Mouse (Mus musculus): ENCODE measurements at regions not wholly inside any gene's neighbourhood (a gene's known extent, or its start where the extent isn't known, plus 50 kb on each side); places are given as distances from the start of the nearest gene placed in this dataset.

- ATAC-seq (replicated peaks; ENCODE audit: low FRiP score, low read depth) (no peak), DNase-seq (ENCODE audit: low spot score) (no peak)
- no peak for TF ChIP-seq CTCF (IDR thresholded peaks at IDR 0.05; ENCODE audit: low read depth)
- Histone ChIP-seq H3K36me3 (ENCODE audit: insufficient read depth, low read length) (no peaks in the 10 kb centered on the region), H3K27me3 (ENCODE audit: insufficient read depth, low read length) (no peaks in the 10 kb centered on the region), H3K9ac (ENCODE audit: low read depth, low read length) (no peak overlapping the region), H3K4me1 (replicated peaks; ENCODE audit: insufficient read depth, low read length) (no peaks in the 10 kb centered on the region), H3K27ac (no peak overlapping the region), H3K9me3 (replicated peaks; ENCODE audit: low read length) (no peaks in the 10 kb centered on the region), H3K4me2 (ENCODE audit: low read length) (no peak overlapping the region), H3K4me3 (replicated peaks; ENCODE audit: low read depth, low read length) (no peak overlapping the region)
- 78% methylated on average over 5 of the region's 5 CpGs for WGBS
Observed at GRCm38 (mm10) chr6:13305873-13306272, 81.1 kb upstream of the Vwde start.

DNA sequence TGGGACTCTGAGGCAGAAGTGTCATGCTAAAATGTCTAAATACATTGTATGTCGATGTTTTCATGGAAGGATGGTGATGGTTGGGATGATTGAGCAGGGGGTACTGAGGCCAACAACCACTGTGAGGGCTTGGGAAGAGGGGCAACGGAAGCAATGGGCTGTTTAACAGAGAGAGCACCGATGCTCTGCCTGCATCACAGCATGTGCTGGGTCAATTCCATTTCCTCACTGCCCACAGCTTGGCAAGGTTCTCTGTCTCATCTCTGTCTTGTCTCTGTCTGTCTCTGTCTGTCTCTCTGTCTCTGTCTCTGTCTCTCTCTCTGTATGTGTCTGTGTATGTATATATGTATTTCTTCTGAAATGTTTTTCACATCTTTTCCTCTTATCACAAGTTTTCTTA, 73.4 kb upstream of the Vwde start:
- Histone ChIP-seq H3K9ac (ENCODE audit: low read depth, low read length) (no peak overlapping the region), H3K27me3 (ENCODE audit: insufficient read depth, low read length) (no peaks in the 10 kb centered on the region), H3K36me3 (ENCODE audit: insufficient read depth, low read length) (no peaks in the 10 kb centered on the region), H3K4me2 (ENCODE audit: low read length) (no peak overlapping the region), H3K27ac (no peak overlapping the region), H3K9me3 (replicated peaks; ENCODE audit: low read length) (no peaks in the 10 kb centered on the region), H3K4me3 (replicated peaks; ENCODE audit: low read depth, low read length) (no peak overlapping the region), H3K4me1 (replicated peaks; ENCODE audit: insufficient read depth, low read length) (no peaks in the 10 kb centered on the region)
- ATAC-seq (replicated peaks; ENCODE audit: low FRiP score, low read depth) (no peak), DNase-seq (ENCODE audit: low spot score) (no peak)
- 90% methylated on average over 3 of the region's 3 CpGs for WGBS
- no peak for TF ChIP-seq CTCF (IDR thresholded peaks at IDR 0.05; ENCODE audit: low read depth)

DNA sequence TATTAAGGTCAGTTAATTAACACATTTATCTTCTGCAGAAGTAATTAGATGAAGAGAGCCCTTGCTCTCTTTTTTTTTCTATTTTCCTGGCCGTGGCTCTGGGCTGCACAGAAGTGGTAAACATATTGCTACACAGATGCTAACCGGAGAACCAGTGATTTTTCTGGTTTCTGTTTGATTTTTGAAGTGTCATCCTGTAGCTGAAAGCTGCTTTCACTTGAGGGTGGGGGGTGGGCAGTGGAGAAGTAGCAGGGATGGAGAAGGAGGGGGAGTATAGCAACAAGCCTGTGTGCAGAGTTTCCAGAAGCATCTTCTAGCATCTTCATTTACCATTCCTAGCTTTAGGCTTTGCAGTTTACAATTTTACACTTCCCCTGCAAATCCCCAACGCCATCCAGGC, 72.3 kb upstream of the Vwde start:
- H3K27me3 ChIP-seq (ENCODE audit: insufficient read depth, low read length), result no peaks in the 10 kb centered on the region
- H3K4me2 ChIP-seq (ENCODE audit: low read length), result no peak overlapping the region
- TF ChIP-seq CTCF (IDR thresholded peaks at IDR 0.05; ENCODE audit: low read depth), result no peak
- H3K4me3 ChIP-seq (replicated peaks; ENCODE audit: low read depth, low read length), result no peak overlapping the region
- DNase-seq (ENCODE audit: low spot score) (no peak), ATAC-seq (replicated peaks; ENCODE audit: low FRiP score, low read depth) (no peak)
- no peaks in the 10 kb centered on the region for H3K36me3 ChIP-seq (ENCODE audit: insufficient read depth, low read length)
- no peak overlapping the region for H3K27ac ChIP-seq
- H3K4me1 ChIP-seq (replicated peaks; ENCODE audit: insufficient read depth, low read length), result no peaks in the 10 kb centered on the region
- WGBS, result 65% methylated on average over 3 of the region's 3 CpGs
- H3K9ac ChIP-seq (ENCODE audit: low read depth, low read length), result no peak overlapping the region
- no peaks in the 10 kb centered on the region for H3K9me3 ChIP-seq (replicated peaks; ENCODE audit: low read length)

GRCm38 (mm10) chr6:13296041-13296440, 71.3 kb upstream of the Vwde start:
- Histone ChIP-seq H3K4me1 (replicated peaks; ENCODE audit: insufficient read depth, low read length) (no peaks in the 10 kb centered on the region), H3K9me3 (replicated peaks; ENCODE audit: low read length) (no peaks in the 10 kb centered on the region), H3K27ac (no peak overlapping the region), H3K4me2 (ENCODE audit: low read length) (no peak overlapping the region), H3K27me3 (ENCODE audit: insufficient read depth, low read length) (no peaks in the 10 kb centered on the region), H3K4me3 (replicated peaks; ENCODE audit: low read depth, low read length) (no peak overlapping the region), H3K9ac (ENCODE audit: low read depth, low read length) (no peak overlapping the region), H3K36me3 (ENCODE audit: insufficient read depth, low read length) (no peaks in the 10 kb centered on the region)
- no peak for ATAC-seq (replicated peaks; ENCODE audit: low FRiP score, low read depth)
- no peak for TF ChIP-seq CTCF (IDR thresholded peaks at IDR 0.05; ENCODE audit: low read depth)
- no peak for DNase-seq (ENCODE audit: low spot score)
- WGBS, result 89% methylated on average over 2 of the region's 2 CpGs

- no peak for TF ChIP-seq CTCF (IDR thresholded peaks at IDR 0.05; ENCODE audit: low read depth)
- DNase-seq (ENCODE audit: low spot score) (no peak), ATAC-seq (replicated peaks; ENCODE audit: low FRiP score, low read depth) (peak; percentile 21; the same call in 1 of the 2 replicates)
- Histone ChIP-seq H3K9me3 (replicated peaks; ENCODE audit: low read length) (no peaks in the 10 kb centered on the region), H3K4me1 (replicated peaks; ENCODE audit: insufficient read depth, low read length) (no peaks in the 10 kb centered on the region), H3K27me3 (ENCODE audit: insufficient read depth, low read length) (no peaks in the 10 kb centered on the region), H3K4me2 (ENCODE audit: low read length) (no peak overlapping the region), H3K27ac (no peak overlapping the region), H3K4me3 (replicated peaks; ENCODE audit: low read depth, low read length) (no peak overlapping the region), H3K36me3 (ENCODE audit: insufficient read depth, low read length) (no peaks in the 10 kb centered on the region), H3K9ac (ENCODE audit: low read depth, low read length) (no peak overlapping the region)
- 62% methylated on average over 4 of the region's 4 CpGs for WGBS
Observed at GRCm38 (mm10) chr6:13294393-13294792, 69.6 kb upstream of the Vwde start.

GRCm38 (mm10) chr6:13288500-13288899, 63.7 kb upstream of the Vwde start:
- ATAC-seq (replicated peaks; ENCODE audit: low FRiP score, low read depth) (peak; percentile 46), DNase-seq (ENCODE audit: low spot score) (no peak)
- Histone ChIP-seq H3K9me3 (replicated peaks; ENCODE audit: low read length) (no peaks in the 10 kb centered on the region), H3K27ac (no peak overlapping the region), H3K4me2 (ENCODE audit: low read length) (no peak overlapping the region), H3K27me3 (ENCODE audit: insufficient read depth, low read length) (no peaks in the 10 kb centered on the region), H3K36me3 (ENCODE audit: insufficient read depth, low read length) (no peaks in the 10 kb centered on the region), H3K9ac (ENCODE audit: low read depth, low read length) (no peak overlapping the region), H3K4me3 (replicated peaks; ENCODE audit: low read depth, low read length) (no peak overlapping the region), H3K4me1 (replicated peaks; ENCODE audit: insufficient read depth, low read length) (no peaks in the 10 kb centered on the region)
- WGBS, result 43% methylated on average over 1 of the region's 1 CpGs
- no peak for TF ChIP-seq CTCF (IDR thresholded peaks at IDR 0.05; ENCODE audit: low read depth)

DNA sequence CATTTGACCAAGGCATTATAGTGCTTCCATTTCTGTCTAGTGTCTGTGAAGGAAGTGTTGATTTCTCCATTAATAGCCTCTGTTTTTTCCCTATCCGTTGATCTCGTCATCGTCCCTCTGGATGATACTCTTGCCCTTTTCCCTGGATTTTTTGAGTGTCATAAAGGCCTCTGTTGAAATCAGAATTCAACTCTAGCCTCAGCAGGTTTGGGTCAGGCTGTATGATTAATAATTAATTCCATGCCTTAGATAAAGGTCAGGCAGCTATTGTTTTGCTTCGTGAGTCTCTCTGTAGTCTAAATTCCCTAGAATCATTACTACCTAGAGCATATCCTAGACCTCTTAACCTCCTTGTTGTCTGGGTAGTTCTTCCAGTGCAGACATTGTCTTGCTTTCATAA, 63.0 kb upstream of the Vwde start:
- DNase-seq (ENCODE audit: low spot score), result no peak
- Histone ChIP-seq H3K27me3 (ENCODE audit: insufficient read depth, low read length) (no peaks in the 10 kb centered on the region), H3K36me3 (ENCODE audit: insufficient read depth, low read length) (no peaks in the 10 kb centered on the region), H3K4me3 (replicated peaks; ENCODE audit: low read depth, low read length) (no peak overlapping the region), H3K27ac (no peak overlapping the region), H3K9ac (ENCODE audit: low read depth, low read length) (no peak overlapping the region), H3K4me1 (replicated peaks; ENCODE audit: insufficient read depth, low read length) (no peaks in the 10 kb centered on the region), H3K9me3 (replicated peaks; ENCODE audit: low read length) (no peaks in the 10 kb centered on the region), H3K4me2 (ENCODE audit: low read length) (no peak overlapping the region)
- TF ChIP-seq CTCF (IDR thresholded peaks at IDR 0.05; ENCODE audit: low read depth), result no peak
- 60% methylated on average over 4 of the region's 4 CpGs for WGBS
- 0 out of 2 replicates have a peak, but pooled peaks have one; percentile 37 for ATAC-seq (replicated peaks; ENCODE audit: low FRiP score, low read depth)
